Mouse (Mus musculus) testis, adult 2 months (tissue): ENCODE measurements around the gene Stk33.

ENCODE experiments used
- CTCF ChIP-seq: fragments of 200-500 bp; IDR thresholded peaks from 2 replicates; pipeline ENCODE4 v1.5.1; 2012; ENCODE audit warnings: low read depth, mild to moderate bottlenecking, inconsistent platforms, low read length, moderate library complexity; ENCODE audit not compliant: control insufficient read depth, insufficient read depth, insufficient replicate concordance
- POLR2A ChIP-seq: fragments of 200-500 bp; IDR thresholded peaks from 2 replicates; pipeline ENCODE4 v1.6.1; 2012; ENCODE audit warnings: low read depth, mild to moderate bottlenecking, inconsistent platforms, low read length, moderate library complexity; ENCODE audit not compliant: control insufficient read depth

DNA sequence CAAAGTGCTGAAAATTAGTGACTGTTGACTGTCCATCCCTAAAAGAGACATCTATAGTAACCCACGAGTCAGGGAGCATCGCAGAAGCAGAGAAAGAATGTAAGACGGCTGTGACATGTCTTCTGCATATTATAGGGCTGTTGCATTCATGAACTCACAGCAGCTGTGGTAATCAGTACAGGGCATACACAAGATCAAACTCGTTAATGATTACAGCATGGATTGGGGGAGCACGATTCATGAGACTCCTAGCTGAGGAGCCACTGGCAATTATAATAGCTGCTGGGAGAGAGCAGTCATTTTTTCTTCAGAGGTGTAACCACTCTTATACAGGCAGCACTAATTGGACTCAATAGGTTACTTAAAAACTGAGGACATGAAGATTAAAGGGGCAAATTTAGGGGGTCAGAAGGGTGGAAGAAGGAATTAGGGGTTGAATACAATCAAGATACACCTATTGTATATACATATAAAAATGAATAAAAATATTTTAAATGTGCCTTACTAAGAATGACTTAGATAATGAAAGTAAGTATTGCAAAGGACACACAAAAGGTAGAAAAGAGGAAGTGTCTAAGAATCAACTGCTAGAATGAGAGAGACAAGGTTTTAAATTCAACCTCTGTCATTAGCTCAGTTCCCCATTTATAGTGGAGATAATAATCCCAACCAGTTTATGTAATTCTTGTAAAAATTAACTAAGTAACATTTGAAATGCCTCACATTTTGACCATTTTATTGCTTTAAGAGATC, 80.3 kb downstream of the Stk33 start:
- no peak for TF ChIP-seq CTCF
- no peak for TF ChIP-seq POLR2A
